Mouse (Mus musculus) embryo, embryonic 10.5 days (tissue): ENCODE data around the gene Chgb.

Experiments
- DNase-seq: peaks from one replicate; pipeline ENCODE4 v3.0.0-alpha.2; 2015; ENCODE audit warnings: low spot score

The Chgb gene

DNA sequence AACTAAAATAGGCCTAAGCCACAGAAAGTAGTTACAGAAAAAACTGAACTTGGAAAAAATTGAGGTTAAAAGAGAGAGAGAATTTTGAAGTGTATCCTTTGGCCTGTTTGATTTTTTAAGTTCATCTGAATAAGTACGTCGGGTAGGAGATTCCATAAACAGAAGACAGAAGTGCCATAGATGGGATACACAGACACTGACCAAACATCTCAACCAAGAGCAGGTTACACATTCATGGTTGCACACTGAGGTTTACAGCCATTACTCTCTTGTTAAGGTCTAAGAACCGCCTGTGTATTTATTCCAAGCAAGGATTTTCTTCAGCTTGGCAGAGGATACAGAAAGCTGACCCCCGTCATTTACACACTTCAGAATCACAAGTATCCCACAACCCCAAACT, at the start of gene Chgb:
TSS of gene Chgb (plus strand) at position 301 of the 400 bp plus-strand sequence.
- no peak for DNase-seq

DNA sequence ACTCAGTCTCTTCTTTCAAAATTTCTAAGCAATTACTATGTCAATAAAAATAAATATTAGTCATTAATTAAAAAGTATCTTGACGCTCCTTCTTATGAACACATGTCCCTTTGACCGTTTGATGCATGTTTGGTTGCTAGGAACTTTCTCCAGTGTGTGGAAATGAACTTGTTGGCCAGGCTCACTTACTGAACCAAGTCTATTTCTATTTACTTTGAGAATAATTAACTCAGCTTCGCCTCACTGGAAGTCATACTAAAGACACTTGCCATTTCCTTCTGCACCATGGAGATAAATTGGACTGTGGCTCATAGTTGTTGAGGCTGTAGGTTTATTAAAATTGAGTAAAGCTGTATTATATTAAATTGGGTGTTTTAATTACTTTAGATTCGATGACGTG, 48.1 kb upstream of the Chgb start:
- no peak for DNase-seq

DNA sequence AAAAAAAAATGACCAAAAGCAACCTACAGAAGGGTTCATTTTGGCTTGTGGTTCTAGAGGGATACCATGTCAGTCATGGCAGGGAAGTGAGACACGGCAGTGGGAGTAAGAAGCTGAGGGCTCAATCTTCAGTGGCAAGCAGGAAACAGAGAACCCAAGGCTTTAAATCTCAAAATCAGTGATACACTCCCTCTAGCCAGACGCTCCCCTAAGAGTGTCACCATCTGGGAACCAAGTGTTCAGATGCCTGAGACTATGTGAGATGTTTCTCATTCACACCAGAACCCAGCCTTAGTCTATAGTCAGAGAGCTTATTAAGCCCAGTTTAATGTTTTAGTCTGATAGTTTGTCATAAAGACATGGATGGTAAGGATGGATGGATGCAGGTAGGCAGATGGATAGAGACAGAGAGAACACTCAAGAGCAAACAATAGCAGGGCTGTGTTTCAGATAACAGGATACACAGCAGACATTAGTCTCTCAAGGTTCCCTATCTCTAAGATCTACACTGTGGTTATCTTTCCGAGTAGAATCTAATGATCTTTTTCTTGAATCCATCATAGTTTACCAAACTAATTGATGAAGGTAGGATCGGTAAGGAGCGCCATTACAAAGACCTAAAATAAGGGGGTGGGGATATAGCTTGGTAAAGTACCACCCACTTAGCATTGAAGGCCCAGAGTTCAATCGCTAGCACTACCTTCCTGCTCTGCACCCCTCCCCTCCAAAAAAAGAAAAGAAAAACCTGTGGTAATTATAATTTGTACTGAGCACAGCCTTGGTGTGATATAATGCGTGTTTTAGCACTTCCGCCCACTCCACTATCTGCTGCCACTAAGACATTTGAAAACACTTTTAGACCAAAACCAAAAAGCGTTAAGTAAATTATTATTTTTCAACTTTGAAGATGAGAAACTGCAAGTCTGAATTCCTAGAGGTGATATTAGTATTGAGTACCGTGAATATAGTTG, 47.2 kb upstream of the Chgb start:
- no peak for DNase-seq

DNA sequence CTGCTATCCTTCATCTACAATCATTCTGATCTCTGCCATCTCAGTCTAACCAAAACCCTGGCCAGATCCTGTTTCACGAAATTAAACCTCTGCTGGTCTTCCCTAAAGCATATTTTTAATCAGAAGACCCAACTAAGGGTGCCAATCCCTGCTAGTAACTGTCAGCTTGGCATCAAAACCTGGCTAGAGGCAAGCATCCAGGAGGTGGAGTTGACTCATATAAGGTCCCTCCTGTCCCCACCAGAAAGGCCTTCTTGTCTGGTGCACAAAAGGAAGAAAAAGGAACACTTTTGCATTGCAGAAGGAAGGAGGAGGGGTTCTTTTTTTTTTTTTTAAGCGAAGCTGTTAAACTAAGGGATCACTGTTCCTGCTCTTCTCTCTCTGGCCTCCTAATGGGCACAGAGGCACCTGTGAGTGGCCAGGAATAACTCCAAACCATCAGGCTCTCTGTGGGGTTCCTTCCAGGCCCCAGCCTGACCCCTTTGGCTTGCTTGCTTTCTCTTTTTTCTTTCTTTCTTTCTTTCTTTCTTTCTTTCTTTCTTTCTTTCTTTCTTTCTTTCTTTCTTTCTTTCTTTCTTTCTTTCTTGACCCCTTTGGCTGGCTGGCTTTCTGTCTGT, 42.2 kb upstream of the Chgb start:
- DNase-seq = no peak

DNA sequence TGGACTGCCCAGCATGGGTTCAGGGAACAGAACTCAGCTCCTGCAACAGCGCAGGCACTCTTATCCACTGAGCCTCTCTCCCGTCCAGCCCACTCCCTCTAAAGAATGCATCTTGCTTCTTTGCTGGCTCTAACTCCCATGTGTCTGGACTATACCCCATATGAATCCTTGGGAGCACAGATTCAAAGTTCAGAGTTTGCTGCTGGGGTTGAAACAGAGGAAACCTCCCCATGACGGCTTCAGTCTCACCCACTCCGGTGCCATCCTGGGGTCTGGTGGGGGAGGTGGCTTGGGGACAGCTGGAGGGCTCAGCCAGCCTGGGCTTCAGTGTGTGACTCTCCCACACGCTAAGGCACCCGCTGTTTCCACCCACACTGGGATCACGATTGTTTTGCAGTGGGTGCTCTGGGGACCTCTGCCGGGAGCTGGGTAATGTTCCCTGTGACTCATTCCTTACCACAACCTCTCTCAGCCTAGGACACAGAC, 39.2 kb upstream of the Chgb start:
- no peak for DNase-seq

DNA sequence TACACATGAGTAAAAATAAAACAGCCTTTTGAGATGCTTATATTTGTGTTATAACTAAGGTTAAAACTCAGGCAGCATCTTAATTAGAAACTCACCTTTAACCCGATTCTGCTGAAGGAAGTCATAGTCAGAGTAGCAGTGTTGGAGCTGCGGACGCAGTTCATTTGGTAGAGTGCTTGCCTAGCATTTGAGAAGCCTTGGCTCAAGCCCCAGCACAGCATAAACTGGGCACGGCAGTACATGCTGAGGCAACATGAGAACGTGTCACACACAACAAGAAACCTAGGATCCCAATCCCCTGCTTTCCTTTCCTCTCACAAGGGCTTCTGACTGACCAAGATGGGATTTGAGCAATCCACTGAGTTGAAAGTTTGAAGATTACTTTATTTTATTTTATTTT, 36.2 kb upstream of the Chgb start:
- no peak for DNase-seq

DNA sequence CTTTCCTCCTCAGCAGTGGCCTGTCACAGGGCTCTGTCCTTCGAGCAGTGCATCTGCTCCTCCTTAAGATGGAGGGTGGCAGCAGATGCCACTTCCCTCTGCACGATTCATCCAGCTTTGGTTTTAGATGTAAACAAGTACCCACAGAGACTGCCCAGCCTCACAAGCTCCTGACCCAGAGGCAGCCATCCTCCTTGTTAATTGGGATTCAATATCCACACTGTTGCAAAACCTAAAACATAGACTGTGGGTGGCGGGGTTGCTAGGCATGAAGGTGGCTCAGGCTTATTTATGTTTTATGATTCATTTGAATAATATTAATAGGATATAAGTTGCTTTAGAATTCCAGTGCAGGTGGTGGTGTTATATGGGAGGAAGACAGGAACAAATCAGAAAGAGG, 35.0 kb upstream of the Chgb start:
- no peak for DNase-seq

DNA sequence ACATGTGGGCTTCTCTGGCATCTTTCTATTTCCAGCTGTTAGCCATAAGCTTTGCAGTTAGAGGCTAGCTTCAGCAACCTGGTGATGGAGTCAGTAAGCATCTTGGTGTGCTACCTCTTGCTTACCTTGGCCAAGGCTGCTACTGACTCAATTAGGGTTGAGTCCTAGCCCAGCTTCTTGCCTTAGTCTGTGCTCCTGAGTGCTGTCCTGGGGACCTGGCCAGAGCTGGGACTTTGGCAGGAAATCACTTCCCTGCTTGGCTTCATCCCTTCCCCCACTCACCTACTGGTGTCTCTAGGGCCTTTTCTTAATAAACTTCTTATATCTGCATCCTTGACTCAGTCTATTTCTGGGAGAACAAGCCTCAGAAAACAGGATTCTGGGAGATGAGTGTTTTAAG, 30.4 kb upstream of the Chgb start:
- DNase-seq = no peak

DNA sequence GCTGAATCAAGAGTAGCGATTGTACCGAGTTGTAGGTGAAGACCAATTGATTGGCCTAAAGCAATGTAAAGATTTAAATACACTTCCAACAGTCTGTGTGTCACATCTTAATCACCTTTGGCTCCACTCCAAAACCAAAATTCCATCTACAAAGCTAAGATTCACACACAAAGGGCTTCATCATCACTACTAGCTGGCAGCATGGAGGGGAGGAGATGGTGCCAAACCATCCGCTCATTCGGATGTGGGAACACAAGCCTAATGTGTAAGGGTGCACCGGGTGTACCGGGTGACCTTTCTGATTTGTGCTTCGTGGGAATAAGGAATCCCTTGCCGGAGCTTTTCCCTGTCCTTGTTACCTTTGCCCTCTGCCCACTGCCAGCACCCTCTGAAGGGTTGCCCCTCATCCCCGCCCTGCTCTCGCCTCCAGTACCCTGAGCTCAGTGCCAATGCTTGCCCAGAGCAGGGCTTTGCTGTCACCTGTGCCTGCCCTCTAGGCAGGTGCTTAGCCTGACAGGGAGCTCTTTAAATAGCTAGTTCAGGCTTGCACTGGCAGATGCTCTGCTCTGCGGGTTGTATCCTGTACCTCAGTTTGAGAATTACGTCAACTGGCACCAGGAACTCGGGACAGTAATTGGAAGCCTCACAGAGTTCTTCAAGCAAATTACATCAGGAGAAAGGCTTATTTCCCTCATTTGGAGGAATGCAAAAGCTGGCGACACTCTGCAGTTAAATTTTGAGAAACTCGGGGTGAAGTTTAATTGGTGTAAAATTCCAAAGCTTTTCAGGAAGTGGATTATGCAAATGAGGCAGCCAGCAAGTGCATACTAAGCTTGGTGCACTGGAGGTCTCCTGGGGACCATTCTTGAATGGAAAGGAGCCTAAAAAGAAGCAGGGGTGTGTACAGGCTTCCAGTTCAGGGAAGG, 29.7 kb upstream of the Chgb start:
- no peak for DNase-seq

DNA sequence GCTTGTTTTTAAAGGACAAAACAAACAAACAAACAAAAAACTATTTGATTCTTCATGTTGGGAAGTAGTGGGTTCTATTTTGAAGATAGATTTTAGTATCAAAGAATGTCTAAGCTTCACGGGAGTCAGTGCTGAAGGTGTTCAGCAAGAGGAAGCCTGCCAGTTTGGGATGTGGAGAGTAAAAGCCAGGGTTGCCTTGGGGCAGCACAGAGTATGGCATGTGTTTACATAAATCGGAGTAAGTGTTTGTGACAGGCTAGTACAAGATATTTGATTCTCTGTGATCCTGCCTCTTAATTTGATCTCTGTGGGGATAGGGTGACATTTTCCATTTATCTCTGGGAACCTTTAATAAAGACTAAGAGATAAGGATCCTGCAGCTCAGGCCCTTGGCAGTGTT, 28.7 kb upstream of the Chgb start:
- DNase-seq = no peak

DNA sequence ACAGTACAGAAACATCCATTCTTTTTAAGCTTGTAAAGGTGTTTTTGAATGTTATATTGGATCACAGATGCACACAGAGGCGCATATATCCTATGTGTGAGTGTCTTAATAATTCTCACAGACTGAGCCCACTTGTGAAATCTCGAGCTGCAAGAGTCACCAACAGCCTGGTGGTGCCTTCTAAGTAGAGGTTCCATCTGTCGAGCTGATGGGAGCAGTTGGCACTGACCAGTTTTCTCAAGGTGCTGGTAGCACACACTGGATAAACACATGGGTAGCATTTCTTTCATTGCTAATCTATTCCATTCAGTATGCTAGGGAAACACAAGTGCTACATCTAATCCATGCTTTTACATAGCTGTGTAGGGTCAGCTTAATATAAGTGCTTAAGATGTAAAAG, 27.9 kb upstream of the Chgb start:
- DNase-seq = no peak

DNA sequence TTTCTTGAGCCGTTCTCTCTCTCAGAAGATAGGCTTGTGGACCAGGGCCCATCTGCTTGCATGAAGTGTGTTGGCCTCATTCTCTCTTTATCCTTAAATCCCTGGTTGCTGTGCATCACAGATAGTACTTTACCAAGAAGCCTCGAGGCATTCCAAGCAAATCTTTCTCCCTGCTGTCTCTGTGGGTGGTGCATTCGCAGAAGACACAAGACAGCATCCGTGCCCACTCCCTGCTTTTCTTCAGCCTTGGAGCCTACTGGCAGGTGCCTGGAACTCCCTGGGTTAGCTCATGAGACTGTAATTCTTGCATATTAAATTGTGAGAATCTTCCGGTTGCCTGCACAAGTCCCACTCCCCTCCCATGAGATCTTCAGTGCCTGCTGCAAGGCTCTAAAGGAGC, 23.2 kb upstream of the Chgb start:
- no peak for DNase-seq

DNA sequence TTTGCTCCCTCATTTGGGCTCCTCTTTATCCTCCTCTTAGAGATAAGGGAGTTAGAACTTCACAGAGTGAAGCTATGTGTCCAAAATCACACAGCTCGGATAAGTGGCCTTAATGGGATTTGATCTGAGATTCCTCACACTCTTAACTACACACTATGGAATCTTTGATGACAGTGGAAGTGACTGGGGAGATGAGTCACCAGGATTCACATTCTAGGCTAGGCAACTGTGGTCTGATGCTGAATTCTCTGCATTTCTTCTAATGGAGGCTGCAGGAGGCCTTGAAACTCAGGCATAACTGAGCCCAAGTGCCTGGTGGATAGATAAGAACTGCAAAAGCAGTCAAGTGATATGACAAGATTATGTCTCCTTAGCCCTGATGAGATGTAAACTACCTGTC, 10.3 kb upstream of the Chgb start:
- DNase-seq = no peak

DNA sequence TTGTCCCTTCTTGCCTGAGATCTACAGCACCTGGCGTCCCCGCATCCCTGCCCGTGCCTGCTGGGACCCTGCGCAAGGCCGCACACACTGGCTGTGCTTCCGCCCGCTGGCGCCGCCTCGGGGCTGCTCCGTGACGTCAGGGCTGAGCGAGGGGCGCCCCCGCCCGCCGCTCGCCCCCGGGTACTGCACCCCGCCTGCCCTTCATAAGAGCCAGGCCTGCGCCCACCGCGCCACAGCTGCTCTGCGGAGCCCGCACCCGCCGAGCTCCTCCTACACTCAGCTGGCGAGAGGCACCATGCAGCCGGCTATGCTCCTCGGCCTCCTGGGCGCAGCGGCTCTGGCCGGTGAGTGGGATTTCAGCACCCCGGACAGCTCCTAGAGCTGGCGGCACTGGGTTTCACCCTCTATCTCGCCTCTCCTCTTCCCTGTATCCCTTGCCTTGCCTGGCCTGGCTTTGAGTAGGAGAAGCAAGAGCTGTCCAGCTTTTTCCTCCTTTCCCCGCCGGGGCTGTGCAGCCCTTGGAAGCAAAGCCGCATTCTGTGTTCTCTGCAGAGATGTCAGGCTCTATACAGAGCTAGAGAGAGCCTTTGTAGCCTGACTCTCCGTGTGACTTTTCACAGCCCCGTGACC, 476 bp downstream of the Chgb start:
- DNase-seq = peak; percentile 95

DNA sequence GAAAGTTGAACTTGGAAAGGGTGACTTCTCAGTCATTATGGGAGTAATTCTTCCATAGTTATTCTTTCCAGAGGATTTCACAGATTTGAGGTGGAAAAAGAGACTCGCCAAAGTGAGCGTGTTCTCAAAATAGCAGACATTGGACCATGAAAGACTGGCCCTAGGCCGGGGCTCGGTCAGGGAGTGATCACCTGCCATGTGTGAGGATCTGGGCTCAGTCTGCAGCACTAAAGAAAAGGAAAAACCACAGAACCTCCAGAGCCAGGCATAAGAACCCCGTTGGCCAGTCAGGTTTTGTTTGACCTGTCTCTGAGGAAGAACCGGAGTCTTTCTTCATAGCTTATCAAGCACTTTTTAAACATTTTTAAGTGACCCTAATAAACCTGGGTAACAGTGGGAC, 3.0 kb downstream of the Chgb start:
- no peak for DNase-seq

DNA sequence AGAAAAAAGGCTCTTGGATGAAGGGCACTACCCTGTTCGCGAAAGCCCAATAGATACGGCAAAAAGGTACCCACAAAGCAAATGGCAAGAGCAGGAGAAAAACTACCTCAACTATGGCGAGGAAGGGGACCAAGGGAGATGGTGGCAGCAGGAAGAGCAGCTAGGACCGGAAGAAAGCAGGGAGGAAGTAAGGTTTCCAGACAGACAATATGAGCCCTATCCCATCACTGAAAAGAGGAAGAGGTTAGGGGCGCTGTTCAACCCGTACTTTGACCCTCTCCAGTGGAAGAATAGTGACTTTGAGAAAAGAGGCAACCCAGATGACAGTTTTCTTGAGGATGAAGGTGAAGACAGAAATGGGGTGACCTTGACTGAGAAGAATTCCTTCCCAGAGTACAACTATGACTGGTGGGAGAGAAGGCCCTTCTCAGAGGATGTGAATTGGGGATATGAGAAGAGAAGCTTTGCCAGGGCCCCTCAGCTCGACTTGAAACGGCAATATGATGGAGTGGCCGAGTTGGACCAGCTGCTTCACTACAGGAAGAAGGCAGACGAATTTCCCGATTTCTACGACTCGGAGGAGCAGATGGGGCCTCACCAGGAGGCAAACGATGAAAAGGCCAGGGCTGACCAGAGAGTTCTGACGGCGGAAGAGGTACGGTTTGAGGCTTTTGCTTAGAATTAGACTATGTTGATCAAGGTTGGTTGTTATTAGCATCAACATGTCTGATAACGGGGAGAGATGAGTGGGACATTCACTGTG, 12.5 kb downstream of the Chgb start:
- DNase-seq = no peak

DNA sequence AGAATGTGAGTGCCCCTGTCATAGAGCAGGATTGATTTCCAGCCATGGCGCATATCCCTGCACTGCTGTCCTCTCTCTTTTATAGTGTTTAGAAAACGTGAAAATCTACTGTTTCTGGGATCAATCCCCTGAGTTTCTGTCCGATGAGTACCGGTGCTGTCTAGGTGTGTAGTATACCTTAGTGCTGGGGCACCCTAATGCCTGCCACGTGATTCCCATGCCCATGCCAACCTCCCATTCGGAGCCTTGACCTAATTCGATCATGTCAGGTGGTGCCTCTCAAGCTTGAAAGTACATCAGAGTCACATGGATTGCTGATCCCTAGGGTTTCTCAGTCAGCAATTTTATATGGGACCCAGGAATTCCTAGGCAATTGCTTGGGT, 13.1 kb downstream of the Chgb start:
- no peak for DNase-seq

DNA sequence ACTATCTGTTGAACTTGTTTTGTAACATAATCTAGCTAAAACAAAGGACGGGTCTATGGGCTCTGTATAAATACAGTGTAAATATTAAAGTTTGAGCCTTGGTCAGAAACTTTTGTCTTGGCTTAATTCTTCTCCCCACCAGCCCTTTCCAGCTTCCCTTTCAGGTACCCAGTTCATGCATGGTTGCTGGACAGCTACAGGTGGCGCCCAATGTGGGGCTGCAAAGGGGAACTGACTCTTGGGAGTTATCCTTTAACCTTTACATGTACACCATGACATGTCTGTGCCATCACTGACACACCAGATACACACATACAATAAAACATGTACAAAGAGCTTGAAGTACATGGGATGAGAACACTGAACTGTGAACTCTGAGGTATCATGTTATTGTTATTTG, 21.9 kb downstream of the Chgb start:
- DNase-seq = no peak

DNA sequence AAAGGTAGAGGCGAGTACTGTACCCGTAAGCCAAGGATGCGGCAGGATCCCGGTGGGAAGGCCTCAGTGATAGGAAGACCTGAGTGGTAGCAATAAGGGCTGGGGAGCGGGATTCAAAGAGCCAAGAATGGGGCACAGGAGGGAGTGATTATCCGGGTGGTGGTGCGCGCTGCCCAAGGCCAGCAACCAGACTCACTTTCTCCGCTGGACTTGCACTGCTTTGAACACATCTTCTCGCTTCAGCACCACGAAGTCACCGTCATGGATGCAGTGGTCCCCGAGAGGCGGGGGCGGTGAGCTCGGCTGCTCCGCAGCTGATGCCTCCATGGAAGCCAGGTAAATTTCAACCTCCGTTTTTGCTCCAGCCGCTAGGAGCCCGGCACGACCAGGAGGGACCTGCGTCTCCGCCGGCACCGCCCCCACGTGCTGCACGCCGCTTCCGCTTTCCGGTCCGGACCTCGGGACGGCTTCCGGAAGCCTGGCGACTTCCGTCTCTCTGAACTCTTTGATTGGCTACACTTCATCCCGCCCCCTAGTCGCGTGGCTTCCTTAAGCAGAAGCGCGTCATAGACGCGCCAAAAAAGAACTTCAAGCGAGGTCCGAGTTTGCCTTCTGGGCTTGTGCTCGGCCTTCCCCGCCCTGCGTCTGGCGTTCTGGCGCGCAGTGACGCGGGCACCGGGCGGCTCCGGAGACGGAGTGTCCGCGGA, 34.7 kb downstream of the Chgb start, which contains the start of the genes Trmt6 and Mcm8:
TSS of gene Trmt6 (minus strand) at position 448 of the 707 bp plus-strand sequence.
TSS of gene Mcm8 (plus strand) at position 534 of the 707 bp plus-strand sequence.
- DNase-seq = peak; percentile 99

DNA sequence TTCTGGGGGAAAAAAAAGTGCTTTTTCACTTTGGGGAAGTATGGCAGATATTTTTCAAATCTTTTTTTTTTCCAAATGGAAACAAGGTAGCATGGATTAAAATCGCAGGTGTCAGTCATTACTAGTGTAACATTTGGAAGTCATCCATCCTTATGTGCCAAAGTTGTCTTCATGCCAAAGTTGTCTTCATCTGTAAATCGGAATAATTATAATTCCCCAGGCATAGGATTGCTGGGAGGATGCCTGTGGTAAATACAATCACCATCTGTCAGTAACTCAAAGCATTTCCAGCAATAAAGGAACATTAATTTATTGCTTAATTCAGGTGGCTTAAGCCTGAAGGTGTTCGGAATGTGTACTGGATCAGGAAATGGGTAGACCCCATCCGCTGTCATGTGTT, 60.0 kb downstream of the Chgb start:
- DNase-seq = no peak
